Mouse (Mus musculus) left cerebral cortex, adult 18-20 months (tissue): Measurements from ENCODE around the gene Hoxa4. TPM values are rescaled to one million over a fixed set of nuclear protein-coding genes. Genes with fewer than 3 reads are reported as not detected.

ENCODE experiments used
- DNase-seq, 2 experiments: peaks; one replicate each; pipeline ENCODE4 v3.0.0; 2021 to 2022; ENCODE audit warnings: low spot score in 2 of 2, mixed read lengths in 1 of 2
- microRNA-seq, 2 experiments: library from miRNA; unstranded; fragments of <30 nt; microRNA quantifications; one replicate each; pipeline ENCODE4 v1.2.0; 2021
- total RNA-seq, 2 experiments: library from RNA; stranded (reverse); gene quantifications; 2 replicates each; pipeline ENCODE4 v1.2.3; 2021

Hoxa4 gene
- total RNA-seq, 2 experiments from 2014 or later, result not detected

DNA sequence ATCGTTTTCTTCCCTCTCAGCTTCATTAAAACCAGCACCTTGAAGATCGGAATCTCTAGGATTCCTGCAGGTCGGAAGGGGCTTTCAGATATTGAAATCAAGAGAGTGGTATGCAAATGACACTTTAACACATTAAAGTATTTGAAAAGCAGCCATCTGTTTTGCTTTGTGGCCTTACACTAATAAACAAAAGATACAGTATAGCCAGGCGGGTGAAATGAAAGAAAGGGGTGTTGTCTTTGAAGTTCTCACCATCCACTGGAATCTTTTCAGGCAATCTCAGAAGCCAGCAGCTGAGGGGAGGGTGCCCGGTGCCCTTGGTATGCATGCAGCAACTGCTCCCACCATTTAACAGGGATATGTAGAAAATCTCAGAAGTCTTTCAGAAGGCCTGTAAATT, 37.5 kb downstream of the Hoxa4 start:
- no peak for DNase-seq

DNA sequence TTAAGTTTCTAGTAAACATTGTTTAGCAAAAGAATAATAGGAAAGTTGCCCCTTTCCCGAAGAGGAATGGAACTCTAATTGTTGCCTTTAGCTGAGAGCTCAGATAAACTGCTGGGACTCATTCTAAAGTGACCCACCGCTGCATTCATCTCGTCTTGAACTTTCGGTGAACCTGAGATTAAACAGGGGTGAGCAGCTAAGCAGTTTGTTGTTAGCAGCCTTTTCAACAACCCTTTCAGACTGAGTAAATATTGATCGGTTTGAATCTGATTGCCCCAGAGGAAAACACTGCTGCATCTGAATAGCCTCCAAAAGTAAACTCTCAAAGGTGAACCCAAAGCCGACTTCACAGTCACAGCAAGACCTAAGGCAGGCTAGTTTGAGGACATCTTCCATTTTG, 38.3 kb downstream of the Hoxa4 start:
- no peak for DNase-seq

DNA sequence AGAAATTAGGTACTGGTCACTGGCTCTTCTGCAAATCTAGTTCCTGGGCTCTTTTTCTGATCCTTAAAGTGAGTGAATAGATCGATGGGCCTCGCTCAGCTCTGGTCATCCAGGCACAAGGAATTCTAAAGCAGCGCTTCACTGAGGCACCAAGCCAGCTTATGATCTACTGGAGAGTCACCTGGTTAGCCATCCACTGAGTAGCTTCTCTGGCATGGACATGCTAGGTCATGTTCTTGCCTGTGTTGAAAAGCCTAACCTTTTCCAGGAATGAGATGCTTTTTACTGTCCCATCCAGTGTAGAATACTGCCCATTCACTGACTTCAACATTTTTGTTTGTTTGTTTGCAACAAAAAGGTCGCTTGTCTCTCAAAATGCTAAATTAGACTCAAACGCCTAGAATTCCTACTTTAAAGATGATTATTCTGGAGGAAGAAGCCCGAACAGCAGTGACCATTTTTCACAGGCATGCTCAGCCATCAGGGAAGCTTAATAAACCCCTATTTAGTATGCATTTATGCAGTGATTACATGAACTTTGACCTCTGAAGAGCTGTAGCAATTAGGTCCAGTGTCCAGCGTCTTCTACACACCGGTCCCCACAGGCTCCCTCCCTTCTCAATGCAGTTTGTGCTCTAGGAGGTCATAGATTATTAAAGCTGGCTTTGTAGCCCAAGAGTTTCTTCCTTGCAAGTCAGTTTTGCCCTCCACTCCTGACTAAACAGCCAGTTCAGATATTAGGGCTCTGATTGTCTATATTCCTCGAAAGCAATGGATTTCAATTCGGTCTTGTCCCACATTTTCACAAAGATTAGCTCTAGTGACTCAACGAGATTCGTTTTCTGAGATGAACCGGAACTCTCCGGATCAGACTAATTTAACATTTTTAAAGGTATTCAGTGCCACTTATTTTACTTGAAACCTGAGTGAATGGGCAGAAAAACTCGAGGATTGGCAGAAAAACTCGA, 39.0 kb downstream of the Hoxa4 start:
- no peak for DNase-seq

DNA sequence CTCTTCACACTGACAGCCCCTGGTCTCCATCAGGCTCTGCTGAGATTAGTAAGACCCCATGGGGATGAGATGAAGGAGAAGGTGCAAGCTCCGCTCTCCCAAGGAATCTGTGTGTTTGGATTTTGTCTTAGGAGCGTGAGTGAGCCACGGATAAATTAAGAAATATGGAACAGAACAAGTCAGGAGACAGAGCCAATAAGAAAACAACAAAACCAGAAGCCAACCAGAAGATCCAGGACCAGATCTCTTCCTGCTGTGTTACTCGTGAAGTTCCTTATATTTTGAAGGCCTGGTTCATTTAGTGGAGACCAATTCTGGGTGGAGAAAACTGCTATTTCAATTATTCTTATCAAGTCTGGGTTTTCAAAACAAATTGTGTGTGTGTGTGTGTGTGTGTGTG, 40.0 kb downstream of the Hoxa4 start:
- no peak for DNase-seq

DNA sequence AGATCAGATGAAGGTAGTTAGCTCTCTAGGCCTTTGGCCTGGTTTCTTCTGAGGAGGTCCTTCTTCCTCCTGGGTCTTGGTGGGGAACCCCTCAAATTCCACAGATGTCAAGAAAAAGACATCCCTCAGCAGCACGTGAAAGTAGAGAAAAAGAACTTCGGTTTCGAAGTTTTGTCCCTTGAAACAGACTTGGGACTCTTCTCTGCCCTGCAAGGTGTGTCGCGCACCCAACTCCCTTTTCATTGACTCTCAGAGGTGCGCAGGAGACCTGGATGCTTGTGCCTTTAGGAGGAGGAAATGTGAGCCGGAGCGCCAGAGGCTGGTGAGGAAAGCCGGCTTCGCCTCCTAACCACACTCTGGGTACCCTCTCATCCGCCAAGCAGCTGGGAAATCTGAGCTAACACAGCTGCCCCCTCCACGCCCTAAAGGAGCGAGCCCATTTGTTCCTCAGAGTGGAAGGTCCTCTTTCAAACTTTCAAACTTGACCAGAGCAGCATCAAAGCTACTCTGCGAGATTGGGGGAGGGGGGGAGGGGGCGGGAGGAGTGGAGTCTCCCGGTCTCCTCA, 41.1 kb downstream of the Hoxa4 start:
- DNase-seq, result no peak

Small RNA genes within 50 kb of the gene (microRNA-seq; reads per million reads assigned to microRNA genes)
- gene Mir196b, result 1.1 to 1.2 reads per million in 2 experiments

Other genes with a start within 250 kb of the Hoxa4 start
- 10 to 100 TPM; 15.9 to 16.5 TPM for gene Skap2, start 179.2 kb downstream of the Hoxa4 start, total RNA-seq
- not detected for gene Hoxa1, start 33.4 kb downstream of the Hoxa4 start, total RNA-seq
- not detected for gene Hoxa2, start 26.9 kb downstream of the Hoxa4 start, total RNA-seq
- gene 5730596B20Rik, start 14.3 kb downstream of the Hoxa4 start, total RNA-seq, result not detected
- not detected for gene Hoxa5, start 12.8 kb upstream of the Hoxa4 start, total RNA-seq
- gene Hoxa6, start 17.0 kb upstream of the Hoxa4 start, total RNA-seq, result not detected
- gene Hoxa3, start 21.6 kb upstream of the Hoxa4 start, total RNA-seq, result not detected
- not detected for gene Gm28308, start 21.6 kb upstream of the Hoxa4 start, total RNA-seq
- not detected for gene Hoxa7, start 30.1 kb upstream of the Hoxa4 start, total RNA-seq
- gene Hoxa9, start 39.3 kb upstream of the Hoxa4 start, total RNA-seq, result not detected
- not detected for gene Hoxa10, start 49.1 kb upstream of the Hoxa4 start, total RNA-seq
- gene Hoxa11, start 54.1 kb upstream of the Hoxa4 start, total RNA-seq, result not detected
- not detected for gene Hoxa13, start 69.1 kb upstream of the Hoxa4 start, total RNA-seq
- not detected for gene Evx1, start 121.7 kb upstream of the Hoxa4 start, total RNA-seq